Mouse (Mus musculus) testis, adult 2 months (tissue): Measurements from ENCODE around the gene AI593442. TPM values are rescaled to one million over a fixed set of nuclear protein-coding genes. Genes with fewer than 3 reads are reported as not detected.

Source experiments
- H3K27ac ChIP-seq: fragments of 200-500 bp; 2 replicates; pipeline ENCODE4 v1.5.1; 2012; ENCODE audit warnings: low read depth, low read length; ENCODE audit not compliant: control insufficient read depth, insufficient read depth
- H3K27me3 ChIP-seq: fragments of 200-500 bp; 2 replicates; pipeline ENCODE4 v1.6.1; 2012; ENCODE audit warnings: mild to moderate bottlenecking, low read length, moderate library complexity; ENCODE audit not compliant: control insufficient read depth, insufficient read depth
- H3K36me3 ChIP-seq: fragments of 200-500 bp; 2 replicates; pipeline ENCODE4 v1.6.1; 2012; ENCODE audit warnings: mild to moderate bottlenecking, low read length; ENCODE audit not compliant: control insufficient read depth, insufficient read depth
- H3K4me1 ChIP-seq: fragments of 200-500 bp; 2 replicates; pipeline ENCODE4 v1.6.1; 2012; ENCODE audit warnings: low read length; ENCODE audit not compliant: control insufficient read depth, insufficient read depth
- H3K4me3 ChIP-seq: fragments of 200-500 bp; 2 replicates; pipeline ENCODE4 v1.5.1; 2012; ENCODE audit warnings: low read depth, mild to moderate bottlenecking, low read length, moderate library complexity, mixed read lengths; ENCODE audit not compliant: control insufficient read depth
- CTCF ChIP-seq: fragments of 200-500 bp; IDR thresholded peaks from 2 replicates; pipeline ENCODE4 v1.5.1; 2012; ENCODE audit warnings: low read depth, mild to moderate bottlenecking, inconsistent platforms, low read length, moderate library complexity; ENCODE audit not compliant: control insufficient read depth, insufficient read depth, insufficient replicate concordance
- POLR2A ChIP-seq: fragments of 200-500 bp; IDR thresholded peaks from 2 replicates; pipeline ENCODE4 v1.6.1; 2012; ENCODE audit warnings: low read depth, mild to moderate bottlenecking, inconsistent platforms, low read length, moderate library complexity; ENCODE audit not compliant: control insufficient read depth
- polyA plus RNA-seq: library from polyadenylated mRNA; depleted of rRNA; stranded (reverse); fragments of >200 nt; gene quantifications from 2 replicates; pipeline ENCODE4 v1.2.3, GENCODE M21; 2012; rRNA removed

The AI593442 gene
- 0.47 and 0.54 TPM in 2 replicates for polyA plus RNA-seq

DNA sequence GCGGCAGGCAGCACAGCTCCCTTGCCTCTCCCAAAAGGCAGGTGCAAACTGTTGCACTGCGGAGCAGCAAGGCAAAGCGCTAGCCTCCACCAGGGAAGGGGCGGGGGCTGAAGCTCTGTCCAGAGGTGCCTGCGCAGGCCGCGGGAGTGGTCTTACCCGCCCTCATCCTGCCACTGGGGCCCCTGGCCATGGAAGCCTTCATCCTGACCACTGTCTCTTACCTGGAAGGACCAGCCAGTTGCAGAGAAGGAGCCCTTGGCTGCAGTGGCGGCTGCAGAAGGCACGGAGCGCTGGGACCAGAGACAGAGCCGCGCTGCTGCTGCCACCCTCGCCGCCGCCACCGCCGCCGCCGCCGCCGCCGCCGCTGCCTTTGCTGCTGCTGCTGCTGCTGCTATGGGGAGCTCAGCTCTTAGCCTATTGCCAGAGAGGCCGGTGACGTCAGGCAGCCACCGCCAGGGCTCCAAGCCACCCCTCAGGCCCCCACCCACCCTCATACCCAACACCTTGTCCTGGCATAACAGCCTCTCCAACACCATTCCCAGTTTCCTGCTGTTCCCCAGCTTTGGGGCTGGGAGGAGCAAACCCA, at the start of gene AI593442:
AI593442 (minus strand) TSS at position 419 of the 586 bp plus-strand sequence.
- Histone ChIP-seq H3K4me3 (peak within 1 kb of the TSS; percentile 53), H3K36me3 (no peaks in the 10 kb centered on the region), H3K4me1 (peaks cover 14% of the 10 kb centered on the region), H3K27ac (no peak within 1 kb of the TSS), H3K27me3 (no peaks in the 10 kb centered on the region; the same call in 1 of the 2 replicates)
- TF ChIP-seq CTCF = no peak
- TF ChIP-seq POLR2A = no peak

DNA sequence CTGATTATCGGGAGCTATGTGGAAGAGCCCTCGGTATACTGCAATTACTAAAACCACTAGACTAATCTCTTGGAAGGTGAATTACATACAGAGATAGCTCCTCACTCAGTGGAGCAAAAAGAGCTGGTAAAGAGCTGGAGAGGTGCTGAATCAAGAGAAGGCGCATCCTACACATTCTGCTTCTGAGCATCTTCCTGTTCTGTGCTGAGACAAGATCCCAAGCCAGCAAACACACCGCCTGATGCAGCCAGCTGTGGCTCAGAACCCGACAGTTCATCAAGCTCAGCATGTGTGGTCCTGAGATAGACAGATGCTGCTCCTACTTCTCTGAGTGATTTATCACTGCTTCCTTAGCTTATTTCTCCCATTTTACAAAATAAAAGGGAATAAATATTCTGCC, 49.2 kb upstream of the AI593442 start:
- Histone ChIP-seq H3K27me3 (no peaks in the 10 kb centered on the region), H3K4me3 (no peak overlapping the region)
- TF ChIP-seq POLR2A = no peak
- no peak for TF ChIP-seq CTCF

DNA sequence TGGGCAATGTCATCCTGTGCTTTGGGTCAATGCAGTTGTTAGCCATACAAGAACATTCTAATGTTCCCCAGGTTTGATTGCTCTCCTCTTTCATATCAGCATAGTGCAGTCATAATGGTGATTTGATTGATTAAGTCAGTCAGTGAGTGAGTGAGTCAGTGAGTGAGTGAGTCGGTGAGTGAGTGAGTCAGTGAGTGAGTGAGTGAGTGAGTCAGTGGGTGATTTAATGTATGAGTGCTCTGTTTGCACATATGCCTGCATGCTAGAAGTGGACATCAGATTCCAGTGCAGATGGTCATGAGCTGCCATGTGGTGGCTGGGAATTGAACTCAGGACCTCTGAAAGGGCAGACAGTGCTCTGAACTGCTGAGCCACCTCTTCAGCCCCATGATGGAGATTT, 43.0 kb upstream of the AI593442 start:
- no peaks in the 10 kb centered on the region for H3K36me3 ChIP-seq
- no peaks in the 10 kb centered on the region for H3K27me3 ChIP-seq
- no peak for TF ChIP-seq CTCF
- TF ChIP-seq POLR2A = no peak
- H3K27ac ChIP-seq = no peak overlapping the region
- no peaks in the 10 kb centered on the region for H3K4me1 ChIP-seq
- H3K4me3 ChIP-seq = no peak overlapping the region

More for the DNA sequence above, 49.2 kb upstream of the AI593442 start:
- H3K27ac ChIP-seq = no peak overlapping the region
- H3K4me1 ChIP-seq = no peaks in the 10 kb centered on the region
- no peaks in the 10 kb centered on the region for H3K36me3 ChIP-seq

DNA sequence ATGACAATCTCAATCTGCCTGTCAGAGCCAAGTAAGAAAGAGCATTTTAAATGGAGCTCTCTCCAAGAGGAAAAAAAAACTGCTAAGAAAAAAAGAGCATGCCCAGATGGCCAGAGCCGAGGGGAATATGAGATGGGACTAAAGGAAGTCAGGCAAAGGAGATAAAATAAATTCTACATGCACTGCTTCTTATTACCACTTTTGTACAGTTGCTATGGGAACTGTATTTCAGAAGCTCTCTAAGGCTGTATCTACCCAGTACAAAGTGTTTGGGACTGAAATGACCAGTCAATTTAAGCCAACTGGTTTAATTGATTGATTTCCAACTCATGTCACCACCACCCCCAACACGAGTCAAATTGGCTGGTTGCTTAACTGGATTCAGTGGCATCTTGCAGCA, 40.0 kb upstream of the AI593442 start:
- TF ChIP-seq CTCF (no peak), POLR2A (no peak)
- Histone ChIP-seq H3K4me3 (no peak overlapping the region), H3K27ac (no peak overlapping the region), H3K27me3 (no peaks in the 10 kb centered on the region), H3K4me1 (no peaks in the 10 kb centered on the region), H3K36me3 (no peaks in the 10 kb centered on the region)

DNA sequence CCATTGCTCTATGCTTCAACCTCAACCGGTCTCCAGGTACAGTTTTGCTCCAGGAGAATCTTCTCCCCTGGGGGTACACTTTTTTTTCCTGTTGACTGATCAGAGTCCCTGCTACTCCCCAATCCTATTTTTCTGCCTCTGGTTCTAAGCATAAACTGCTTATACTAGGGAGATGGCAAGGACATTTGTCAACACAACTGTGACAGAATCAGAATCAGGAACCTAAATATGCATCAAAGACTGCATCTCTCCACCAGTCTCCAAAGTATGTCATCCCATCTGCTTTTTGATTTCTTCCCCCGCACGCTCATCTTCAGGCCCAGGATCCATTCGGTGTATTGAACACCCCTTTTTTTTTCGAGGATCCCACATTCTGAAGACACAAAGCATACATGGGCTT, 456 bp upstream of the AI593442 start:
- H3K27me3 ChIP-seq = no peaks in the 10 kb centered on the region; the same call in 1 of the 2 replicates
- no peak overlapping the region for H3K27ac ChIP-seq
- no peak for TF ChIP-seq POLR2A
- TF ChIP-seq CTCF = no peak
- no peak overlapping the region for H3K4me3 ChIP-seq
- peaks cover 14% of the 10 kb centered on the region for H3K4me1 ChIP-seq
- H3K36me3 ChIP-seq = no peaks in the 10 kb centered on the region

DNA sequence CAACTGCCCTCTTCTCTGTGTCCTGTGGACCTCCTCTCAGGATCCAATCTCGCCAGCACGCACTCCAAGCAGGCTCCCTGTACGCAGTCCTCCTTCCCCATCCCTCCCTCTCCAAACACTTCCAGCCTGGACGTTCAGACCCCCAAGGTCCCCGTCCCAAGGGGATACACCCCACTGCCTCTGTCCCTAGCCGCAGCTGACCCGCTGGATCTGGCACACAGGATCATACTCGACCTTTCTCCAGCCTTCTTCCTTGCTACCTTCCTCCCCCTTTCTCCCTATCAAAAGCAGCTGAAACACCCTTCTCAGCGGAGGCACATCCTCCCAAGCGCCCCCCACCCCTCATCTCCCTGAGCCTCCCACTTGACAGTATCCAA, 753 bp downstream of the AI593442 start:
- Histone ChIP-seq H3K27me3 (no peaks in the 10 kb centered on the region; the same call in 1 of the 2 replicates), H3K36me3 (no peaks in the 10 kb centered on the region), H3K4me1 (peaks cover 14% of the 10 kb centered on the region), H3K27ac (no peak overlapping the region), H3K4me3 (peak overlapping the region; percentile 9)
- no peak for TF ChIP-seq POLR2A
- no peak for TF ChIP-seq CTCF

DNA sequence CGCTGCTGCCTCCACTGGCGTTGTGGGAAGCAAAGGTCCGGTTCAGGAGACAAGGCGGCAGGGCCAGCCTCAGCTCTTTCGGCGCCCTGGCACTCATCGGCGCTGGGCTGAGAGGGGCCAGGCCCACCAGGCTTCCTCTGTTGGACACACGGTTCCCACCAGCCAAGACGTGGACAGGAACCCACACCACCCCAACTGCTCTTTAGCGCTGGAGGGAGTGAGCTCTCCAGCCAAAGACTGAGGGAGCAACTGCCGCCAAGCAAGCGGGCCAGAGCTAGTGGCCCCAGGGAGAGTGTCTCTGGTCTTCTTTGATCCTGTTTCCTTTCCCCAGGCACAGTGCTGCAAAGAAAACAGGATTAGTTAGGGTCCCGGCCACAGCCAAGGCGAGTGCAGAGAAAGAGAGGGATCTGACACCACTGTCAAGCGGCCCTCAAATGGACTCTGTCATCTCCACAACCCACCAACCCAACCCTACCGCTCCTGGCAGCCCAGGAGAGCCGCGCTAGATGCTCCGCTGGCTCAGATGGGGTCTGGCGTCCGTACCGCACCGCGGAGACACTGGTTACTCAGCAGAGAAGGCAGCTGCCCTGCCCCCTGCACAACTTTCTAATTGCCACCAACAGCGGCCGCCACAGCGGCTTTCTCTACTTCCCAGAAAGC, 1.3 kb downstream of the AI593442 start:
- H3K27ac ChIP-seq = no peak overlapping the region
- H3K27me3 ChIP-seq = no peaks in the 10 kb centered on the region; the same call in 1 of the 2 replicates
- H3K36me3 ChIP-seq = no peaks in the 10 kb centered on the region
- TF ChIP-seq CTCF (no peak), POLR2A (no peak)
- peaks cover 14% of the 10 kb centered on the region for H3K4me1 ChIP-seq
- peak overlapping the region; percentile 9 for H3K4me3 ChIP-seq

DNA sequence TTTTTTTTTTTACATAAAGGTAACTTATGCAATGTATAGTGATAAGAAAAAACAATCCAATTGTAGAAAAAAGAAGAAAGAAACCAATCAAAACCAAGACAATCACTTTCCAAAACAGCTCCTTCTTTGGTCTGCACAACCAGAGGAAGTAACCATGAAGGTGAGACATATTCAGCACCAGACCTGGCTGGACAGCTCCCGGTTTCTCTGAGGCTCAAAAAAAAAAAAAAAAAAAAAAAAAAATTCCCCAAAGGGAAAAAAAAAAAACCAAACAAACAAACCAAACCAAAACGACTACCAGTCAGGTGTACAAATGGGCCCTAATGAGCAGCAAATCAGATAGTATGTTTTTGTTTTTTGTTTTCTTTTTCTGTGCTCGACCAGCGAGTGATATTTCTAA, 3.0 kb downstream of the AI593442 start:
- H3K27ac ChIP-seq = no peak overlapping the region
- TF ChIP-seq POLR2A = no peak
- no peak for TF ChIP-seq CTCF
- H3K4me3 ChIP-seq = no peak overlapping the region
- peaks cover 14% of the 10 kb centered on the region for H3K4me1 ChIP-seq
- no peaks in the 10 kb centered on the region for H3K36me3 ChIP-seq
- no peaks in the 10 kb centered on the region; the same call in 1 of the 2 replicates for H3K27me3 ChIP-seq
